Mouse (Mus musculus) forebrain, embryonic 14.5 days (tissue): ENCODE data around the gene Fcmr. TPM values are rescaled to one million over a fixed set of nuclear protein-coding genes. Genes with fewer than 3 reads are reported as not detected.

Experiments
- ATAC-seq: fragments of 200-750 bp; cut with Nextera tagmentation; 2 replicates; pipeline ENCODE4 v1.8.0; 2017; ENCODE audit warnings: mild to moderate bottlenecking, moderate library complexity
- DNase-seq: peaks from one replicate; pipeline ENCODE4 v3.0.0-alpha.2; 2015; ENCODE audit warnings: low spot score
- H3K27ac ChIP-seq: fragments of 300-500 bp; sonication (generic); 2 replicates; pipeline ENCODE4 v1.5.1; 2014; ENCODE audit warnings: low read depth, mild to moderate bottlenecking, control low read depth, low read length, moderate library complexity
- H3K27me3 ChIP-seq: fragments of 300-500 bp; sonication (generic); replicated peaks from 2 replicates; pipeline ENCODE4 v1.6.1; 2014; ENCODE audit warnings: low read length, control low read depth, mixed read lengths; ENCODE audit not compliant: control insufficient read depth, insufficient read depth
- H3K36me3 ChIP-seq: fragments of 300-500 bp; sonication (generic); 2 replicates; pipeline ENCODE4 v1.6.1; 2014; ENCODE audit warnings: low read length, control low read depth; ENCODE audit not compliant: control insufficient read depth, insufficient read depth
- H3K4me1 ChIP-seq: fragments of 300-500 bp; sonication (generic); 2 replicates; pipeline ENCODE4 v1.6.1; 2014; ENCODE audit warnings: antibody characterized with exemption, low read length, control low read depth; ENCODE audit not compliant: control insufficient read depth, insufficient read depth
- H3K4me2 ChIP-seq: fragments of 300-500 bp; sonication (generic); 2 replicates; pipeline ENCODE4 v1.6.1; 2014; ENCODE audit warnings: mild to moderate bottlenecking, control low read depth, low read length
- H3K4me3 ChIP-seq: fragments of 300-500 bp; sonication (generic); 2 replicates; pipeline ENCODE4 v1.5.1; 2014; ENCODE audit warnings: low read depth, low read length, control low read depth
- H3K9ac ChIP-seq: fragments of 300-500 bp; sonication (generic); 2 replicates; pipeline ENCODE4 v1.6.1; 2014; ENCODE audit warnings: mild to moderate bottlenecking, low read length, control low read depth, moderate library complexity
- H3K9me3 ChIP-seq: fragments of 300-500 bp; sonication (generic); replicated peaks from 2 replicates; pipeline ENCODE4 v1.6.1; 2016; ENCODE audit warnings: low read length, control low read depth, mixed read lengths; ENCODE audit not compliant: control insufficient read depth
- WGBS: fragments of 180-500 bp; shearing (Covaris S2); extraction: QIAGEN DNeasy Blood & Tissue Kit; methylation state at CpG from one replicate; pipeline ENCODE4 v1.1.7; 2014; 5-methylcytosine and 5-hydroxymethylcytosine counted together
- polyA plus RNA-seq: library from polyadenylated mRNA; unstranded; fragments of >200 nt; fragmentation: Nextera tagmentation; extraction: Ambion mirVana; gene quantifications from 2 replicates; pipeline ENCODE4 v1.2.1, GENCODE M21; 2014

Gene Fcmr
- polyA plus RNA-seq, 1 experiment from 2014 or later = not detected

- H3K4me2 ChIP-seq = peak overlapping the region; percentile 68
- H3K4me3 ChIP-seq = peak overlapping the region; percentile 35
- ATAC-seq (peak; percentile 82), DNase-seq (peak; percentile 56)
- WGBS = 2% methylated on average over 43 of the region's 43 CpGs
- H3K9me3 ChIP-seq = no peaks in the 10 kb centered on the region
- no peaks in the 10 kb centered on the region for H3K36me3 ChIP-seq
- H3K9ac ChIP-seq = peak overlapping the region; percentile 50
- H3K27me3 ChIP-seq = no peaks in the 10 kb centered on the region
- no peaks in the 10 kb centered on the region for H3K4me1 ChIP-seq
- H3K27ac ChIP-seq = no peak overlapping the region
These were observed 12.6 kb downstream of the Fcmr start for GRCm38 (mm10) chr1:130877889-130878614.

GRCm38 (mm10) chr1:130879927-130880326, 14.5 kb downstream of the Fcmr start:
- H3K9me3 ChIP-seq = no peaks in the 10 kb centered on the region
- no peaks in the 10 kb centered on the region for H3K36me3 ChIP-seq
- no peak for DNase-seq
- no peak for ATAC-seq
- 93% methylated on average over 7 of the region's 7 CpGs for WGBS
- H3K9ac ChIP-seq = no peak overlapping the region
- no peak overlapping the region for H3K4me3 ChIP-seq
- H3K27me3 ChIP-seq = no peaks in the 10 kb centered on the region
- H3K4me1 ChIP-seq = no peaks in the 10 kb centered on the region
- no peak overlapping the region for H3K27ac ChIP-seq
- H3K4me2 ChIP-seq = no peak overlapping the region

GRCm38 (mm10) chr1:130883146-130883545, 17.7 kb downstream of the Fcmr start:
- Histone ChIP-seq H3K36me3 (no peaks in the 10 kb centered on the region), H3K27ac (no peak overlapping the region), H3K4me1 (no peaks in the 10 kb centered on the region), H3K9ac (no peak overlapping the region), H3K9me3 (no peaks in the 10 kb centered on the region), H3K4me2 (no peak overlapping the region), H3K4me3 (no peak overlapping the region), H3K27me3 (no peaks in the 10 kb centered on the region)
- WGBS = 90% methylated on average over 4 of the region's 4 CpGs
- no peak for DNase-seq
- no peak for ATAC-seq

GRCm38 (mm10) chr1:130887354-130887753, 21.9 kb downstream of the Fcmr start, which contains the start of gene Il24:
Il24 (minus strand) TSS chr1:130887454.
- Histone ChIP-seq H3K9ac (no peak within 1 kb of the TSS), H3K4me3 (no peak within 1 kb of the TSS), H3K9me3 (no peaks in the 10 kb centered on the region), H3K36me3 (no peaks in the 10 kb centered on the region), H3K27ac (no peak within 1 kb of the TSS), H3K4me2 (no peak within 1 kb of the TSS), H3K4me1 (no peaks in the 10 kb centered on the region), H3K27me3 (no peaks in the 10 kb centered on the region)
- DNase-seq = no peak
- no peak for ATAC-seq

- Histone ChIP-seq H3K4me1 (no peaks in the 10 kb centered on the region), H3K9ac (no peak overlapping the region), H3K4me3 (no peak overlapping the region), H3K27ac (no peak overlapping the region), H3K27me3 (no peaks in the 10 kb centered on the region), H3K9me3 (no peaks in the 10 kb centered on the region), H3K4me2 (no peak overlapping the region), H3K36me3 (no peaks in the 10 kb centered on the region)
- DNase-seq = no peak
- 52% methylated on average over 1 of the region's 1 CpGs for WGBS
- ATAC-seq = no peak
These were observed 27.0 kb downstream of the Fcmr start for GRCm38 (mm10) chr1:130892446-130892845.

GRCm38 (mm10) chr1:130893329-130894040, 28.0 kb downstream of the Fcmr start:
- 67% methylated on average over 9 of the region's 9 CpGs for WGBS
- DNase-seq (no peak), ATAC-seq (no peak)

GRCm38 (mm10) chr1:130894468-130894867, 29.0 kb downstream of the Fcmr start:
- H3K4me2 ChIP-seq = no peak overlapping the region
- H3K9me3 ChIP-seq = no peaks in the 10 kb centered on the region
- ATAC-seq = no peak
- H3K9ac ChIP-seq = no peak overlapping the region
- no peaks in the 10 kb centered on the region for H3K27me3 ChIP-seq
- no peak overlapping the region for H3K4me3 ChIP-seq
- no peaks in the 10 kb centered on the region for H3K4me1 ChIP-seq
- H3K36me3 ChIP-seq = no peaks in the 10 kb centered on the region
- WGBS = 24% methylated on average over 6 of the region's 6 CpGs
- no peak overlapping the region for H3K27ac ChIP-seq
- DNase-seq = no peak

More at GRCm38 (mm10) chr1:130893329-130894040, 28.0 kb downstream of the Fcmr start:
- no peaks in the 10 kb centered on the region for H3K27me3 ChIP-seq
- no peaks in the 10 kb centered on the region for H3K4me1 ChIP-seq
- H3K4me3 ChIP-seq = no peak overlapping the region
- H3K4me2 ChIP-seq = no peak overlapping the region
- H3K36me3 ChIP-seq = no peaks in the 10 kb centered on the region
- H3K9ac ChIP-seq = no peak overlapping the region
- H3K27ac ChIP-seq = no peak overlapping the region
- no peaks in the 10 kb centered on the region for H3K9me3 ChIP-seq

GRCm38 (mm10) chr1:130902505-130902904, 37.0 kb downstream of the Fcmr start:
- H3K36me3 ChIP-seq = no peaks in the 10 kb centered on the region
- no peaks in the 10 kb centered on the region for H3K4me1 ChIP-seq
- no peak overlapping the region for H3K27ac ChIP-seq
- H3K9ac ChIP-seq = no peak overlapping the region
- DNase-seq (no peak), ATAC-seq (no peak)
- H3K4me3 ChIP-seq = no peak overlapping the region
- no peak overlapping the region for H3K4me2 ChIP-seq
- H3K27me3 ChIP-seq = no peaks in the 10 kb centered on the region
- 87% methylated on average over 7 of the region's 7 CpGs for WGBS
- H3K9me3 ChIP-seq = no peaks in the 10 kb centered on the region

GRCm38 (mm10) chr1:130911401-130912010, 46.0 kb downstream of the Fcmr start, which contains the start of gene Il20:
Il20 (minus strand) TSS chr1:130911451.
- DNase-seq (no peak), ATAC-seq (no peak)
- Histone ChIP-seq H3K4me2 (no peak within 1 kb of the TSS), H3K4me3 (no peak within 1 kb of the TSS), H3K9ac (no peak within 1 kb of the TSS), H3K27ac (no peak within 1 kb of the TSS), H3K27me3 (no peaks in the 10 kb centered on the region), H3K36me3 (no peaks in the 10 kb centered on the region), H3K9me3 (no peaks in the 10 kb centered on the region), H3K4me1 (no peaks in the 10 kb centered on the region)
- WGBS = 63% methylated on average over 12 of the region's 12 CpGs
